Mouse (Mus musculus) olfactory bulb, adult 2 months (tissue): Measurements from ENCODE around the gene Zdhhc18.

Experiments
- CTCF ChIP-seq: fragments of 200-500 bp; IDR thresholded peaks from 2 replicates; pipeline ENCODE4 v1.5.1; 2012; ENCODE audit warnings: low read depth, mild to moderate bottlenecking, low read length, moderate library complexity; ENCODE audit not compliant: insufficient read depth
- POLR2A ChIP-seq: fragments of 200-500 bp; IDR thresholded peaks from 2 replicates; pipeline ENCODE4 v1.6.1; 2012; ENCODE audit warnings: mild to moderate bottlenecking, low read depth, low read length, moderate library complexity; ENCODE audit not compliant: insufficient read depth

DNA sequence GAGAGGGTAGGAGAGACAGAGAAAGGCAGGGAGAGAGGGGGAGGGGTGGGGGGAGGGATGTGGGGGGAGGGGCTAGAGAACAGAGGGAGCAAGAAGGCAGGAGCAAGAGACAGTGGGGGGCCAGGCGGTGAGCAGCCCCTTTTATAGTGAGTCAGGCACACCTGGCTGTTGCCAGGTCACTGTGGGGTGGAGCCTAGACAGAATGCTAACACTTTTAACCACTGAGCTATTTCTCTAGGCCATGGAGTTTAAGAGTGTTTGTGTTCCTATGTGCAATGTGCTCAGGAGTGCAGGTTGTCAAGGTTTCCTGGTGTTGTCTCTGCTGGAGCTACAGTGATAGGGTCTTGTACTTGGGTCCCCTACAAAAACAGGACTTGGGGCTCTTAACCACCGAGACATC is 8.8 kb upstream of the Zdhhc18 start:
- no peak for TF ChIP-seq CTCF
- TF ChIP-seq POLR2A, result no peak
